ENCODE assay signal across 14 mouse cellular contexts in the genomic region with DNA sequence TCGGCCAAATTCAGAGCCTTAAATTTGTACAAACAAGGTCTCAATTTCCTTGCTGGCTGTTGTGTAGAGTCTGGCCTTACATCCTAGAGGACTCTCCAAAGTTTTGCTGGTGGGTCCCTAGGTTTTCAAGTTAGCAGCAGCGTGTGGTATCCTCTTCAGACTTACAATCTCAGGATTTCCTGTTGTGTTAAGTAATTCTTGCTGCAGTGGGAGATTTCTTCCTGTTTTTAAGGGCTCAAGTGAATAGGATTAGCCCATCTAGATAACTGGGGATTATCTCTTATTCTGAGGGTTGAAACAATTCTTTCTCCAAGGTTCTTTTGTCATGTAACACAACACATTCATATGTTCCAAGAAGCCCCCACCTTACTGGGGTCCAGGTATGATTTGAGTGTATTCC.
"Had no signal": no experiment of that assay in that cellular context is flagged by ENCODE, and none has a peak within 500 bp of the region (broad histone marks: within the 10 kb centered on the region; RNA-seq: fewer than 3 reads in every experiment).

No protein-coding gene starts in this region.

- ATAC-seq: liver, postnatal 0 days; midbrain, embryonic 13.5 days had no signal

- H3K36me3 ChIP-seq: limb, embryonic 12.5 days; liver, embryonic 13.5 days; midbrain, embryonic 13.5 days; stomach, embryonic 15.5 days had no signal

- H3K4me1 ChIP-seq: limb, embryonic 12.5 days; liver, embryonic 13.5 days; midbrain, embryonic 13.5 days; stomach, embryonic 15.5 days had no signal

- H3K27me3 ChIP-seq: limb, embryonic 12.5 days; liver, embryonic 13.5 days; midbrain, embryonic 13.5 days; stomach, embryonic 15.5 days had no signal

- H3K27ac ChIP-seq: layer of hippocampus, adult 2 months; limb, embryonic 12.5 days; liver, embryonic 13.5 days; macrophage; midbrain, embryonic 13.5 days; stomach, embryonic 15.5 days had no signal

- DNase-seq: kidney, adult 9 months; kidney, postnatal 10 days; kidney, postnatal 4 days; liver; liver, embryonic 13.5 days; liver, postnatal 0 days; right cerebral cortex, postnatal 14 days; thymus, adult 2 months; thymus, postnatal 25 days had no signal

- H3K4me3 ChIP-seq: layer of hippocampus, adult 2 months; limb, embryonic 12.5 days; liver, embryonic 13.5 days; midbrain, embryonic 13.5 days; stomach, embryonic 15.5 days had no signal

- H3K4me2 ChIP-seq: limb, embryonic 12.5 days; liver, embryonic 13.5 days; midbrain, embryonic 13.5 days; stomach, embryonic 15.5 days had no signal

- H3K9me3 ChIP-seq: limb, embryonic 12.5 days; liver, embryonic 13.5 days; midbrain, embryonic 13.5 days; stomach, embryonic 15.5 days had no signal

- H3K9ac ChIP-seq: limb, embryonic 12.5 days; liver, embryonic 13.5 days; liver, postnatal 0 days; midbrain, embryonic 13.5 days; stomach, embryonic 15.5 days had no signal
